ENCODE assay signal across 26 mouse cellular contexts in genomic region chr4:7269047-7269446, GRCm38 (mm10).
DNase-seq lines count a peak whose midpoint lies in the region; ATAC-seq lines count a peak whose summit lies in the region.
"Had no signal": no experiment of that assay in that cellular context is flagged by ENCODE, and none has a peak within 500 bp of the region (broad histone marks: within the 10 kb centered on the region; RNA-seq: fewer than 3 reads in every experiment).

No protein-coding gene starts in this region.

- no peak overlapping the region for H3K4me3 ChIP-seq in forebrain, embryonic 16.5 days (replicated peaks; ENCODE audit: low read length)
- H3K4me3 ChIP-seq in forebrain, embryonic 10.5 days, result no peak overlapping the region
- H3K4me3 ChIP-seq: embryonic facial prominence, embryonic 12.5 days; embryonic facial prominence, embryonic 15.5 days; heart, embryonic 12.5 days; heart, embryonic 15.5 days; hindbrain, embryonic 10.5 days; hindbrain, embryonic 13.5 days; intestine, embryonic 15.5 days had no signal

- peak; percentile 61 for ATAC-seq in forebrain, embryonic 16.5 days
- ATAC-seq: activated CD4-positive, CD25-positive, alpha-beta regulatory T cell, adult 4 months; hindbrain, embryonic 16.5 days; intestine, embryonic 15.5 days had no signal

- no peak overlapping the region for H3K9ac ChIP-seq in forebrain, embryonic 16.5 days (replicated peaks; ENCODE audit: low read depth, low read length)
- H3K9ac ChIP-seq: embryonic facial prominence, embryonic 12.5 days; embryonic facial prominence, embryonic 15.5 days; heart, embryonic 12.5 days; heart, embryonic 15.5 days; hindbrain, embryonic 13.5 days; intestine, embryonic 15.5 days had no signal

- no peaks in the 10 kb centered on the region; the same call in 1 of the 2 replicates for H3K4me1 ChIP-seq in forebrain, embryonic 16.5 days (replicated peaks; ENCODE audit: control insufficient read depth, insufficient read depth, low read length)
- H3K4me1 ChIP-seq in forebrain, embryonic 10.5 days, result no peaks in the 10 kb centered on the region
- H3K4me1 ChIP-seq: embryonic facial prominence, embryonic 12.5 days; embryonic facial prominence, embryonic 15.5 days; heart, embryonic 12.5 days; heart, embryonic 15.5 days; hindbrain, embryonic 10.5 days; hindbrain, embryonic 13.5 days; intestine, embryonic 15.5 days had no signal

- no peak overlapping the region for H3K4me2 ChIP-seq in forebrain, embryonic 16.5 days (ENCODE audit: low read length)
- H3K4me2 ChIP-seq: embryonic facial prominence, embryonic 12.5 days; embryonic facial prominence, embryonic 15.5 days; heart, embryonic 12.5 days; heart, embryonic 15.5 days; hindbrain, embryonic 13.5 days; intestine, embryonic 15.5 days had no signal

- no peaks in the 10 kb centered on the region for H3K9me3 ChIP-seq in forebrain, embryonic 16.5 days (ENCODE audit: control insufficient read depth, low read length)
- no peaks in the 10 kb centered on the region for H3K9me3 ChIP-seq in forebrain, embryonic 10.5 days
- H3K9me3 ChIP-seq: embryonic facial prominence, embryonic 12.5 days; embryonic facial prominence, embryonic 15.5 days; heart, embryonic 12.5 days; heart, embryonic 15.5 days; hindbrain, embryonic 10.5 days; hindbrain, embryonic 13.5 days; intestine, embryonic 15.5 days had no signal

- no peak overlapping the region for H3K27ac ChIP-seq in forebrain, embryonic 16.5 days (ENCODE audit: low read length)
- no peak overlapping the region for H3K27ac ChIP-seq in forebrain, embryonic 10.5 days
- H3K27ac ChIP-seq: embryonic facial prominence, embryonic 12.5 days; embryonic facial prominence, embryonic 15.5 days; heart, embryonic 15.5 days; hindbrain, embryonic 10.5 days; hindbrain, embryonic 13.5 days; intestine, embryonic 15.5 days had no signal

- H3K27me3 ChIP-seq in forebrain, embryonic 16.5 days (replicated peaks; ENCODE audit: control insufficient read depth, insufficient read depth, low read length), result no peaks in the 10 kb centered on the region
- no peaks in the 10 kb centered on the region for H3K27me3 ChIP-seq in forebrain, embryonic 10.5 days (ENCODE audit: poor library complexity, severe bottlenecking)
- H3K27me3 ChIP-seq: embryonic facial prominence, embryonic 12.5 days; embryonic facial prominence, embryonic 15.5 days; heart, embryonic 12.5 days; heart, embryonic 15.5 days; hindbrain, embryonic 13.5 days; intestine, embryonic 15.5 days had no signal

- peak; percentile 3 to 5 for DNase-seq in cerebellum, postnatal 10 days
- no peak for DNase-seq in cerebellum, adult 8-10 months
- DNase-seq in forebrain, embryonic 10.5 days (ENCODE audit: extremely low spot score, low spot score), result no peak
- DNase-seq in layer of hippocampus, adult 18-20 months (ENCODE audit: low spot score in 2 of 2), result peak; percentile 11 to 45
- DNase-seq in layer of hippocampus, postnatal 25 days (ENCODE audit: extremely low spot score in 1 of 2, low spot score in 1 of 2), result no peak
- peak; percentile 35 for DNase-seq in brain, adult 2 months (ENCODE audit: low read depth, low spot score)
- no peak for DNase-seq in natural killer cell, adult 2 months (ENCODE audit: low spot score in 2 of 2)
- DNase-seq: adrenal gland, adult 8-10 months; adrenal gland, postnatal 25 days; cerebellum, adult 11 months; cerebellum, adult 2 months; gastrocnemius, postnatal 10 days; gastrocnemius, postnatal 36 days; heart, postnatal 10 days; heart, postnatal 36 days; kidney, adult 11 months had no signal

- H3K36me3 ChIP-seq in forebrain, embryonic 16.5 days (ENCODE audit: control insufficient read depth, insufficient read depth), result no peaks in the 10 kb centered on the region
- no peaks in the 10 kb centered on the region for H3K36me3 ChIP-seq in forebrain, embryonic 10.5 days (replicated peaks)
- H3K36me3 ChIP-seq: embryonic facial prominence, embryonic 12.5 days; embryonic facial prominence, embryonic 15.5 days; heart, embryonic 12.5 days; heart, embryonic 15.5 days; hindbrain, embryonic 10.5 days; hindbrain, embryonic 13.5 days; intestine, embryonic 15.5 days had no signal

- WGBS in forebrain, embryonic 16.5 days, result 73% methylated on average over 4 of the region's 4 CpGs
- WGBS in forebrain, embryonic 10.5 days, result 94% methylated on average over 4 of the region's 4 CpGs

Comparison
In these comparisons a context has a peak if more than half of its experiments do, and no peak if none do; other contexts are left out.
1. DNase-seq: peak in cerebellum, postnatal 10 days (2 of 2), layer of hippocampus, adult 18-20 months (2 of 2) and brain, adult 2 months (single experiment); none in cerebellum, adult 8-10 months (single experiment), forebrain, embryonic 10.5 days (single experiment), layer of hippocampus, postnatal 25 days (0 of 2) and natural killer cell, adult 2 months (0 of 2).